Mouse (Mus musculus): ENCODE results near the gene Gm10772. TPM values are rescaled to one million over a fixed set of nuclear protein-coding genes. Genes with fewer than 3 reads are reported as not detected.
"Not testable (repeated sequence)": the region's sequence is repeated elsewhere in the genome, so short reads cannot be mapped to it uniquely, and the experiment has no call there.

Gene Gm10772
- polyA plus RNA-seq (2015; fragmentation: Nextera tagmentation; extraction: Ambion mirVana): not detected in 2 replicates

GRCm38 (mm10) chr13:66227473-66227872 is at the start of gene Gm10772:
TSS of gene Gm10772 (minus strand) at chr13:66227573.
- WGBS: 90% methylated on average over 2 of the region's 3 CpGs
- not testable (repeated sequence) for H3K9ac ChIP-seq (replicated peaks; ENCODE audit: low read length); H3K27ac ChIP-seq (ENCODE audit: low read length); H3K9me3 ChIP-seq (ENCODE audit: low read length); ATAC-seq (ENCODE audit: low FRiP score, low TSS enrichment); H3K36me3 ChIP-seq (ENCODE audit: insufficient read depth, low read length); H3K4me1 ChIP-seq (ENCODE audit: insufficient read depth, low read length); H3K27me3 ChIP-seq (ENCODE audit: insufficient read depth, low read length); H3K4me2 ChIP-seq (replicated peaks; ENCODE audit: low read depth, low read length); H3K4me3 ChIP-seq (ENCODE audit: low read length)

- H3K4me2 ChIP-seq (replicated peaks; ENCODE audit: low read depth, low read length); ATAC-seq (ENCODE audit: low FRiP score, low TSS enrichment); H3K27ac ChIP-seq (ENCODE audit: low read length); H3K27me3 ChIP-seq (ENCODE audit: insufficient read depth, low read length); H3K9me3 ChIP-seq (ENCODE audit: low read length); H3K4me1 ChIP-seq (ENCODE audit: insufficient read depth, low read length); H3K4me3 ChIP-seq (ENCODE audit: low read length); H3K9ac ChIP-seq (replicated peaks; ENCODE audit: low read length); H3K36me3 ChIP-seq (ENCODE audit: insufficient read depth, low read length): not testable (repeated sequence)
- WGBS: no CpG with 5 or more reads among the region's 1 CpGs
These were observed 36.5 kb upstream of the Gm10772 start for GRCm38 (mm10) chr13:66263914-66264313.

GRCm38 (mm10) chr13:66263141-66263540 is 35.8 kb upstream of the Gm10772 start:
- not testable (repeated sequence) for H3K4me2 ChIP-seq (replicated peaks; ENCODE audit: low read depth, low read length); H3K4me1 ChIP-seq (ENCODE audit: insufficient read depth, low read length); H3K27me3 ChIP-seq (ENCODE audit: insufficient read depth, low read length); H3K9ac ChIP-seq (replicated peaks; ENCODE audit: low read length); H3K36me3 ChIP-seq (ENCODE audit: insufficient read depth, low read length); ATAC-seq (ENCODE audit: low FRiP score, low TSS enrichment); H3K9me3 ChIP-seq (ENCODE audit: low read length); H3K4me3 ChIP-seq (ENCODE audit: low read length); H3K27ac ChIP-seq (ENCODE audit: low read length)
- whole genome bisulfite sequencing: 95% methylated on average over 4 of the region's 7 CpGs

GRCm38 (mm10) chr13:66214349-66214748 is 13.0 kb downstream of the Gm10772 start:
- Histone ChIP-seq H3K9me3 (ENCODE audit: low read length) (no peaks in the 10 kb centered on the region), H3K9ac (replicated peaks; ENCODE audit: low read length) (no peak overlapping the region), H3K27ac (ENCODE audit: low read length) (no peak overlapping the region), H3K4me3 (ENCODE audit: low read length) (no peak overlapping the region), H3K4me2 (replicated peaks; ENCODE audit: low read depth, low read length) (no peak overlapping the region), H3K36me3 (ENCODE audit: insufficient read depth, low read length) (no peaks in the 10 kb centered on the region), H3K27me3 (ENCODE audit: insufficient read depth, low read length) (no peaks in the 10 kb centered on the region), H3K4me1 (ENCODE audit: insufficient read depth, low read length) (no peaks in the 10 kb centered on the region)
- no peak for ATAC-seq (ENCODE audit: low FRiP score, low TSS enrichment)
- WGBS: no CpG with 5 or more reads among the region's 11 CpGs

GRCm38 (mm10) chr13:66213811-66214210 is 13.6 kb downstream of the Gm10772 start:
- H3K36me3 ChIP-seq (ENCODE audit: insufficient read depth, low read length); H3K9me3 ChIP-seq (ENCODE audit: low read length); H3K9ac ChIP-seq (replicated peaks; ENCODE audit: low read length); H3K4me1 ChIP-seq (ENCODE audit: insufficient read depth, low read length); H3K4me3 ChIP-seq (ENCODE audit: low read length); ATAC-seq (ENCODE audit: low FRiP score, low TSS enrichment); H3K4me2 ChIP-seq (replicated peaks; ENCODE audit: low read depth, low read length); H3K27me3 ChIP-seq (ENCODE audit: insufficient read depth, low read length); H3K27ac ChIP-seq (ENCODE audit: low read length): not testable (repeated sequence)
- WGBS: no CpG with 5 or more reads among the region's 1 CpGs

GRCm38 (mm10) chr13:66179172-66179571 is 48.2 kb downstream of the Gm10772 start:
- not testable (repeated sequence) for H3K36me3 ChIP-seq (ENCODE audit: insufficient read depth, low read length); H3K9ac ChIP-seq (replicated peaks; ENCODE audit: low read length); H3K9me3 ChIP-seq (ENCODE audit: low read length); H3K27me3 ChIP-seq (ENCODE audit: insufficient read depth, low read length); H3K4me1 ChIP-seq (ENCODE audit: insufficient read depth, low read length); H3K4me2 ChIP-seq (replicated peaks; ENCODE audit: low read depth, low read length); H3K27ac ChIP-seq (ENCODE audit: low read length); H3K4me3 ChIP-seq (ENCODE audit: low read length); ATAC-seq (ENCODE audit: low FRiP score, low TSS enrichment)
- 77% methylated on average over 4 of the region's 12 CpGs for WGBS

Other genes starting within 250 kb of the Gm10772 start
- gene Gm10324, start 108.0 kb downstream of the Gm10772 start, polyA plus RNA-seq (2015; fragmentation: Nextera tagmentation; extraction: Ambion mirVana): not detected in 2 replicates
- gene 2410141K09Rik, start 213.5 kb upstream of the Gm10772 start, polyA plus RNA-seq (2015; fragmentation: Nextera tagmentation; extraction: Ambion mirVana): not detected in 2 replicates